30 mouse cellular contexts compared by ENCODE assay signal in the genomic region with DNA sequence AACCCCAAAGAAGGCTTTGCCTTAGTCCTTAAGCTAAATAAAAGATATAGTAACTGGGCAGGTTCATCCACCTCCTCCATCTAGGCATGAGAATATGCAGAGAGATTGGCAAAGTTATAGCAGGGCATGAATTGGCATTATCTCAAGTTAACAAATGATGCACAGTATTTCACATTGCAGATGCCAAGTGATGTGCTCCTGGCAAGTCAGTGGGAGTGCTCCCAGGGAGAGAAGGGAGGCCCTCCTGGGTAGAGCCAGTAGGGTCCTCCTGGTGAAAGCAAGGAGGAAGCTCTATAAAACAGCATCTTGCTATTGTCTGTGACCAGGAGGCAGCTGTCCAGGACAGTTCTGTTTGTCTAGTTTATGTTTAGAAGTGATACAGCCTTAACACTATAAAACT.
"Had no signal": no experiment of that assay in that cellular context is flagged by ENCODE, and none has a peak within 500 bp of the region (broad histone marks: within the 10 kb centered on the region; RNA-seq: fewer than 3 reads in every experiment).

No protein-coding gene starts in this region.

- H3K4me3 ChIP-seq: gastrocnemius, adult 2 months; heart, adult 2 months; heart, embryonic 13.5 days; heart, embryonic 15.5 days; hindbrain, embryonic 10.5 days; hindbrain, embryonic 12.5 days; intestine, embryonic 15.5 days; layer of hippocampus, adult 2 months; left cerebral cortex, adult 2 months; limb, embryonic 10.5 days; limb, embryonic 12.5 days; liver, embryonic 13.5 days; liver, embryonic 15.5 days had no signal

- H3K4me2 ChIP-seq: heart, embryonic 11.5 days; heart, embryonic 13.5 days; heart, embryonic 15.5 days; hindbrain, embryonic 12.5 days; hindbrain, embryonic 14.5 days; intestine, embryonic 15.5 days; limb, embryonic 12.5 days; liver, embryonic 11.5 days; liver, embryonic 13.5 days; liver, embryonic 15.5 days had no signal

- H3K4me1 ChIP-seq: heart, embryonic 13.5 days; heart, embryonic 15.5 days; hindbrain, embryonic 10.5 days; hindbrain, embryonic 12.5 days; intestine, embryonic 15.5 days; limb, embryonic 10.5 days; limb, embryonic 12.5 days; liver, embryonic 13.5 days; liver, embryonic 15.5 days had no signal

- H3K27me3 ChIP-seq: heart, embryonic 13.5 days; heart, embryonic 15.5 days; hindbrain, embryonic 12.5 days; intestine, embryonic 15.5 days; limb, embryonic 12.5 days; liver, embryonic 13.5 days; liver, embryonic 15.5 days had no signal

- ATAC-seq: hindbrain, embryonic 16.5 days; inflammation-experienced regulatory T-cells, adult 6 months; intestine, embryonic 15.5 days; intestine, postnatal 0 days; liver, postnatal 0 days had no signal

- H3K9me3 ChIP-seq: heart, embryonic 13.5 days; heart, embryonic 15.5 days; hindbrain, embryonic 10.5 days; hindbrain, embryonic 12.5 days; intestine, embryonic 15.5 days; limb, embryonic 10.5 days; limb, embryonic 12.5 days; liver, embryonic 13.5 days; liver, embryonic 15.5 days had no signal

- H3K36me3 ChIP-seq: heart, embryonic 13.5 days; heart, embryonic 15.5 days; hindbrain, embryonic 10.5 days; hindbrain, embryonic 12.5 days; intestine, embryonic 15.5 days; limb, embryonic 10.5 days; limb, embryonic 12.5 days; liver, embryonic 13.5 days; liver, embryonic 15.5 days had no signal

- H3K9ac ChIP-seq: heart, embryonic 13.5 days; heart, embryonic 15.5 days; hindbrain, embryonic 12.5 days; hindbrain, embryonic 14.5 days; intestine, embryonic 15.5 days; limb, embryonic 12.5 days; liver, embryonic 13.5 days; liver, embryonic 15.5 days; liver, postnatal 0 days had no signal

- H3K27ac ChIP-seq: gastrocnemius, adult 2 months; heart, adult 2 months; heart, embryonic 13.5 days; heart, embryonic 15.5 days; hindbrain, embryonic 10.5 days; hindbrain, embryonic 12.5 days; hindbrain, embryonic 14.5 days; intestine, embryonic 15.5 days; layer of hippocampus, adult 2 months; left cerebral cortex, adult 2 months; limb, embryonic 10.5 days; limb, embryonic 12.5 days; liver, embryonic 13.5 days; liver, embryonic 15.5 days had no signal

- DNase-seq: gastrocnemius, adult 2 months; gastrocnemius, postnatal 10 days; gastrocnemius, postnatal 25 days; heart, adult 11 months; heart, adult 2 months; heart, postnatal 4 days; kidney, adult 18-20 months; kidney, adult 8-10 months; kidney, postnatal 10 days; kidney, postnatal 25 days; kidney, postnatal 4 days; liver; liver, embryonic 13.5 days; liver, postnatal 0 days had no signal
